Mouse (Mus musculus) heart, embryonic 16.5 days (tissue): ENCODE measurements around the gene Opalin. TPM values are rescaled to one million over a fixed set of nuclear protein-coding genes. Genes with fewer than 3 reads are reported as not detected.

Experiments used
- ATAC-seq: fragments of 200-750 bp; cut with Nextera tagmentation; replicated peaks from 2 replicates; pipeline ENCODE4 v1.8.0; 2017; ENCODE audit warnings: moderate number of reproducible peaks; ENCODE audit not compliant: insufficient read depth, low FRiP score; ENCODE audit errors: extremely low read depth
- H3K27ac ChIP-seq: fragments of 300-500 bp; sonication (generic); 2 replicates; pipeline ENCODE4 v1.5.1; 2014; ENCODE audit warnings: mild to moderate bottlenecking, low read length, control low read depth, moderate library complexity
- H3K27me3 ChIP-seq: fragments of 300-500 bp; sonication (generic); 2 replicates; pipeline ENCODE4 v1.6.1; 2014; ENCODE audit warnings: low read length, mixed read lengths; ENCODE audit not compliant: control insufficient read depth, insufficient read depth
- H3K36me3 ChIP-seq: fragments of 300-500 bp; sonication (generic); 2 replicates; pipeline ENCODE4 v1.6.1; 2014; ENCODE audit not compliant: control insufficient read depth, insufficient read depth
- H3K4me1 ChIP-seq: fragments of 300-500 bp; sonication (generic); 2 replicates; pipeline ENCODE4 v1.6.1; 2014; ENCODE audit warnings: low read length, mixed read lengths; ENCODE audit not compliant: control insufficient read depth, insufficient read depth
- H3K4me2 ChIP-seq: fragments of 300-500 bp; sonication (generic); 2 replicates; pipeline ENCODE4 v1.6.1; 2014; ENCODE audit warnings: low read depth, mild to moderate bottlenecking, control low read depth, low read length
- H3K4me3 ChIP-seq: fragments of 300-500 bp; sonication (generic); 2 replicates; pipeline ENCODE4 v1.5.1; 2014; ENCODE audit warnings: mild to moderate bottlenecking, control low read depth, low read length
- H3K9ac ChIP-seq: fragments of 300-500 bp; sonication (generic); 2 replicates; pipeline ENCODE4 v1.6.1; 2014; ENCODE audit warnings: low read length, control low read depth
- H3K9me3 ChIP-seq: fragments of 300-500 bp; sonication (generic); replicated peaks from 2 replicates; pipeline ENCODE4 v1.6.1; 2016; ENCODE audit warnings: low read length; ENCODE audit not compliant: control insufficient read depth
- WGBS: fragments of 180-500 bp; shearing (Covaris S2); extraction: QIAGEN DNeasy Blood & Tissue Kit; methylation state at CpG from one replicate; pipeline ENCODE4 v1.1.7; 2014; 5-methylcytosine and 5-hydroxymethylcytosine counted together
- polyA plus RNA-seq: library from polyadenylated mRNA; unstranded; fragments of >200 nt; fragmentation: Nextera tagmentation; extraction: Ambion mirVana; gene quantifications from 2 replicates; pipeline ENCODE4 v1.2.1, GENCODE M21; 2015

Gene Opalin
- polyA plus RNA-seq: not detected in 2 replicates

GRCm38 (mm10) chr19:41076906-41077305, at the start of gene Opalin:
Gene Opalin (minus strand): TSS chr19:41077113.
- no peak within 1 kb of the TSS for H3K4me3 ChIP-seq
- H3K9ac ChIP-seq: no peak within 1 kb of the TSS
- no peak within 1 kb of the TSS for H3K4me2 ChIP-seq
- no peak within 1 kb of the TSS for H3K27ac ChIP-seq
- no peak for ATAC-seq
- H3K4me1 ChIP-seq: peaks cover 9% of the 10 kb centered on the region; the same call in 1 of the 2 replicates
- no peaks in the 10 kb centered on the region for H3K27me3 ChIP-seq
- WGBS: 75% methylated on average over 3 of the region's 3 CpGs
- H3K36me3 ChIP-seq: no peaks in the 10 kb centered on the region
- H3K9me3 ChIP-seq: no peaks in the 10 kb centered on the region

DNA sequence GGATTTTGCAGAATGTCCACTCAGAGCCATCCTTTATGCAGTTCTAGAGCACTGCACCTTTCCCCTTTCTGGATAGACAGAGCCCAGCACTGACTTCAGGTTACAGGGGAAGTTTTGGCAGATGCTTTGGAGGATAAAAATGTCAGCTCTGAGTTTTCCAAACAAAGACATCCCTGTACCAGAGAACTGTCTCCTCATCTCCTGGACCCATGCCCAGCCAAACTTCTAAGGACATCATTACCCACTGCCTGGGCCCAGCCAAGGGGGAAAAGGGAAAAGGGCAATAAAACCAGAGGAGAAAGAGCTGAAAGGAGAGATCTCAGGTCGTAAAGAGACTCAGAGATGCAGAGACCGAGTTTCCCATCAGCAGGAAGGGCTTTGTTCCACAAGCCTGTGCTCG, 46.1 kb upstream of the Opalin start:
- Histone ChIP-seq H3K4me1 (no peaks in the 10 kb centered on the region), H3K9ac (no peak overlapping the region), H3K4me3 (no peak overlapping the region), H3K27me3 (no peaks in the 10 kb centered on the region), H3K36me3 (no peaks in the 10 kb centered on the region), H3K27ac (no peak overlapping the region), H3K4me2 (no peak overlapping the region), H3K9me3 (no peaks in the 10 kb centered on the region)
- 54% methylated on average over 3 of the region's 3 CpGs for WGBS
- no peak for ATAC-seq

GRCm38 (mm10) chr19:41119924-41120323, 43.0 kb upstream of the Opalin start:
- WGBS: 77% methylated on average over 13 of the region's 13 CpGs
- no peaks in the 10 kb centered on the region for H3K9me3 ChIP-seq

DNA sequence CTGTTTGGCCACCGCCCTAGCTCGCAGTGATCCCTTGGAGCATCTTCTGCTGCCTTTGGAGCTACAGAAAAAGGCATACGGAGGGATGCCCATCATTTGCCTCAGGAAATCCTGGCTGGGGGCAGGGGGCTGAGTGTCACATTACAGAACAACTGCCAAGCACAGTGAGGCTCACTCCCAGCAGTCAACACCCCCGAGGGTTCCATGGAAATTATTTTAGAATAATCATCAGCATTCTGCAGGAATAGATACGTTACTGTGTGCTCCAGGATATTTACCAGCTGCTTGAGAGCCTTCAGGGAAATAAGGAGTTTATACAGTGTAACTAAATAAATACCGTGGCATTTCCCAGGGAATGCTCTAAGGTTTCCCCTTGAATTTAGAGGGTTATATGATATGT, 41.4 kb upstream of the Opalin start:
- Histone ChIP-seq H3K36me3 (no peaks in the 10 kb centered on the region), H3K4me2 (no peak overlapping the region), H3K9ac (no peak overlapping the region), H3K27me3 (no peaks in the 10 kb centered on the region), H3K9me3 (no peaks in the 10 kb centered on the region), H3K4me1 (no peaks in the 10 kb centered on the region), H3K27ac (no peak overlapping the region), H3K4me3 (no peak overlapping the region)
- no peak for ATAC-seq
- 43% methylated on average over 6 of the region's 6 CpGs for WGBS

More at GRCm38 (mm10) chr19:41119924-41120323, 43.0 kb upstream of the Opalin start:
- H3K27me3 ChIP-seq: no peaks in the 10 kb centered on the region
- no peaks in the 10 kb centered on the region for H3K36me3 ChIP-seq
- H3K4me2 ChIP-seq: no peak overlapping the region
- no peaks in the 10 kb centered on the region for H3K4me1 ChIP-seq
- H3K9ac ChIP-seq: no peak overlapping the region
- no peak overlapping the region for H3K27ac ChIP-seq
- no peak overlapping the region for H3K4me3 ChIP-seq
- no peak for ATAC-seq

DNA sequence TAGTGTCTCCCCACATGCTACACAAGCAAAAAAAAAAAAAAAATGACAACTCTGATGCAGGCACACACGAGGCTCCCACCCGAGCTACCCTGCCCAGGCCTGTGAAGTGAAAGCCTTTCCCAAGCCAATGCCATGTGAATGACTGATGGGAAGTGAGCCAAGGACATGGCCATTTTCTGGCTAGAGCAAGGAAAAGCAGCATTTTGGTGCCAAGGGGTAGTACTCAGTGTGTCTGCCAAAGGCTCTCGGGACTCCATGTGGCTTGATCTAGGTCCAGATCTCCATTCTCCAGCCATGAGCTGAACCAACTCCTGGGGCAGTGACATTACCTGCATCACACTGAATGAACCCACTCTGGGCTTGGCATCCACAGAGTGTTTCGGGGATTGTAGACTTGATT, 40.4 kb upstream of the Opalin start:
- no peak overlapping the region for H3K4me3 ChIP-seq
- no peak overlapping the region for H3K4me2 ChIP-seq
- no peak overlapping the region for H3K27ac ChIP-seq
- no peaks in the 10 kb centered on the region for H3K4me1 ChIP-seq
- H3K27me3 ChIP-seq: no peaks in the 10 kb centered on the region
- H3K9me3 ChIP-seq: no peaks in the 10 kb centered on the region
- WGBS: 78% methylated on average over 4 of the region's 4 CpGs
- no peak for ATAC-seq
- H3K9ac ChIP-seq: no peak overlapping the region
- H3K36me3 ChIP-seq: no peaks in the 10 kb centered on the region

GRCm38 (mm10) chr19:41114611-41115010, 37.7 kb upstream of the Opalin start:
- Histone ChIP-seq H3K27me3 (no peaks in the 10 kb centered on the region), H3K27ac (no peak overlapping the region), H3K9me3 (no peaks in the 10 kb centered on the region), H3K4me3 (no peak overlapping the region), H3K9ac (no peak overlapping the region), H3K4me2 (no peak overlapping the region), H3K4me1 (no peaks in the 10 kb centered on the region), H3K36me3 (no peaks in the 10 kb centered on the region)
- WGBS: 44% methylated on average over 5 of the region's 5 CpGs
- no peak for ATAC-seq

DNA sequence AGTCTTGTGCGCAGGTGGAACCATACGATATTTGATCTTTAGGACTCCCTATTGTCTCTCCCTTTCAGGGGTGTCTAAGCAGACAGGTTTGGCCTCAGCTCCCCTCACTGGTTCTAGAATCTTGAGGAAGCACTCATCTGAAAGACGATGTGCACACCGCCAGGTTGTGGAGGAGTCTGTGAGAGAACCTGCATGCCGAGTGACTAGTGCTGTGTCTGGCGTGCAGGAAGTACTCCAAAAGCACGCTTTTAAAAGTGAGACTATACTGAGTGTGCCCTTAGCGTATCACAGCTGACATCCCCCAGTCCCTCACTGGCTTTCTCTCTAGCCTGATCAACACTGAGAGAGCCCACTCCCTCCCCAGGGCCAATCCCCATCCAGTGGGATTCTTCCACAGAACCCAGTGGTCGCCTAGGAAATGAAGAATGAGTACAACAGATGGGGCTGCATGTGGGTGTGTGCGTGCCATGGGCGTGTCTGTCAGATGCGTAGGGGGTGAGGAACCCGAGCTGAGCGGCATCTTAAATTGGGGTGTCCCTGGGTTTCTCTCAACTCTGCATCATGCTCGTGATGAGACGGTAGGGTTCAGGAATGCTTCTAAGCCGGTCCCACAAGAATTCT, 37.1 kb upstream of the Opalin start:
- Histone ChIP-seq H3K9ac (no peak overlapping the region), H3K4me1 (no peaks in the 10 kb centered on the region), H3K36me3 (no peaks in the 10 kb centered on the region), H3K27me3 (no peaks in the 10 kb centered on the region), H3K9me3 (no peaks in the 10 kb centered on the region), H3K4me2 (no peak overlapping the region), H3K4me3 (no peak overlapping the region), H3K27ac (no peak overlapping the region)
- 75% methylated on average over 17 of the region's 17 CpGs for WGBS
- ATAC-seq: no peak

- ATAC-seq: no peak
- Histone ChIP-seq H3K36me3 (no peaks in the 10 kb centered on the region), H3K4me1 (no peaks in the 10 kb centered on the region), H3K4me2 (no peak overlapping the region), H3K9me3 (no peaks in the 10 kb centered on the region), H3K4me3 (no peak overlapping the region), H3K9ac (no peak overlapping the region), H3K27me3 (no peaks in the 10 kb centered on the region), H3K27ac (no peak overlapping the region)
- 34% methylated on average over 6 of the region's 6 CpGs for WGBS
Observed at GRCm38 (mm10) chr19:41112609-41113008, 35.7 kb upstream of the Opalin start.

- peaks cover 4% of the 10 kb centered on the region; the same call in 1 of the 2 replicates for H3K27me3 ChIP-seq
- no peak overlapping the region for H3K4me3 ChIP-seq
- ATAC-seq: no peak
- no peak overlapping the region for H3K4me2 ChIP-seq
- 38% methylated on average over 5 of the region's 5 CpGs for WGBS
- H3K4me1 ChIP-seq: no peaks in the 10 kb centered on the region
- no peak overlapping the region for H3K27ac ChIP-seq
- no peak overlapping the region for H3K9ac ChIP-seq
- H3K9me3 ChIP-seq: no peaks in the 10 kb centered on the region
- H3K36me3 ChIP-seq: no peaks in the 10 kb centered on the region
Observed at GRCm38 (mm10) chr19:41109991-41110390, 33.1 kb upstream of the Opalin start.
